Mouse (Mus musculus): ENCODE results near the gene Itsn1.

- TF ChIP-seq CTCF (IDR thresholded peaks at IDR 0.05; ENCODE audit: insufficient read depth, low read length) (no peak), POLR2A (IDR thresholded peaks at IDR 0.05; ENCODE audit: borderline replicate concordance, extremely low read depth, low read depth, low read length) (no peak)
Measured at GRCm38 (mm10) chr16:91888368-91888767, 159.3 kb downstream of the Itsn1 start.
